Mouse (Mus musculus) embryonic facial prominence, embryonic 15.5 days (tissue): ENCODE measurements at regions not wholly inside any gene's neighbourhood (a gene's known extent, or its start where the extent isn't known, plus 50 kb on each side); places are given as distances from the start of the nearest gene placed in this dataset.

ENCODE experiments used
- ATAC-seq: fragments of 200-750 bp; cut with Nextera tagmentation; 2 replicates; pipeline ENCODE4 v1.8.0; 2017; ENCODE audit warnings: low read depth, moderate TSS enrichment; ENCODE audit not compliant: insufficient number of reproducible peaks, low FRiP score, low TSS enrichment
- H3K27ac ChIP-seq: fragments of 300-500 bp; sonication (generic); replicated peaks from 2 replicates; pipeline ENCODE4 v1.5.1; 2015; ENCODE audit warnings: mild to moderate bottlenecking, inconsistent platforms
- H3K27me3 ChIP-seq: fragments of 300-500 bp; sonication (generic); 2 replicates; pipeline ENCODE4 v1.6.1; 2015; ENCODE audit warnings: inconsistent platforms
- H3K36me3 ChIP-seq: fragments of 300-500 bp; sonication (generic); 2 replicates; pipeline ENCODE4 v1.6.1; 2015; ENCODE audit warnings: mild to moderate bottlenecking, inconsistent platforms
- H3K4me1 ChIP-seq: fragments of 300-500 bp; sonication (generic); 2 replicates; pipeline ENCODE4 v1.6.1; 2015; ENCODE audit warnings: inconsistent platforms
- H3K4me2 ChIP-seq: fragments of 300-500 bp; sonication (generic); replicated peaks from 2 replicates; pipeline ENCODE4 v1.6.1; 2015; ENCODE audit warnings: mild to moderate bottlenecking, inconsistent platforms
- H3K4me3 ChIP-seq: fragments of 300-500 bp; sonication (generic); replicated peaks from 2 replicates; pipeline ENCODE4 v1.5.1; 2015; ENCODE audit warnings: mild to moderate bottlenecking, inconsistent platforms
- H3K9ac ChIP-seq: fragments of 300-500 bp; sonication (generic); 2 replicates; pipeline ENCODE4 v1.6.1; 2015; ENCODE audit warnings: inconsistent platforms
- H3K9me3 ChIP-seq: fragments of 300-500 bp; sonication (generic); replicated peaks from 2 replicates; pipeline ENCODE4 v1.6.1; 2016; ENCODE audit warnings: inconsistent platforms
- WGBS: fragments of 180-500 bp; shearing (Covaris S2); methylation state at CpG from one replicate; pipeline ENCODE4 v1.1.7; 2015; 5-methylcytosine and 5-hydroxymethylcytosine counted together

GRCm38 (mm10) chr15:74347911-74348310 is 288.2 kb downstream of the Mroh4 start:
- no peaks in the 10 kb centered on the region for H3K36me3 ChIP-seq
- H3K4me2 ChIP-seq, result no peak overlapping the region
- no peaks in the 10 kb centered on the region for H3K27me3 ChIP-seq
- 25% methylated on average over 4 of the region's 4 CpGs for WGBS
- H3K4me3 ChIP-seq, result no peak overlapping the region
- no peaks in the 10 kb centered on the region for H3K4me1 ChIP-seq
- H3K27ac ChIP-seq, result no peak overlapping the region
- no peaks in the 10 kb centered on the region for H3K9me3 ChIP-seq
- no peak for ATAC-seq
- no peak overlapping the region for H3K9ac ChIP-seq

GRCm38 (mm10) chr15:74343591-74343990 is 292.6 kb downstream of the Mroh4 start:
- Histone ChIP-seq H3K36me3 (no peaks in the 10 kb centered on the region), H3K27me3 (no peaks in the 10 kb centered on the region), H3K9ac (no peak overlapping the region), H3K4me1 (no peaks in the 10 kb centered on the region), H3K4me3 (no peak overlapping the region), H3K27ac (no peak overlapping the region), H3K9me3 (no peaks in the 10 kb centered on the region), H3K4me2 (no peak overlapping the region)
- no peak for ATAC-seq
- WGBS, result 72% methylated on average over 6 of the region's 6 CpGs

DNA sequence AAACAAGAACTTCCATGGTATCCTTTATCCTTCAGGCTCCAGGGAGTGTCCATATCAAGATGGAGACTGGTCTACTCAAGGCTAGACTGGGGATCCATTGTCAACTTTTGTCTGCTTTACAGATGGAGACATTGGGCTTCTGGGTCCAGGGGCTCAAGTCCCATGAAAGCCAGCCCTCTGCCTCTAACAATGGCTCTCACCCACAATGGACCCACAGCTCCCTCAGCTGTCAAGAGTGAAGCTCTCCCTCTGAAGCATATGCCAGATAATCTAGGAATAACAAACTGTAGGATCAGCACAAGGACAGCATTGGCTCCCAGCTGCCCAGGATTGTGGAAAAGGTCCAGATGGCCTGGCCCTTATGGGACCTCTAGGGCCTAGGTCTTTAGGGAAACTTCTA is 302.3 kb downstream of the Mroh4 start:
- Histone ChIP-seq H3K27me3 (no peaks in the 10 kb centered on the region), H3K36me3 (no peaks in the 10 kb centered on the region)

GRCm38 (mm10) chr15:74330131-74330530 is 306.0 kb downstream of the Mroh4 start:
- WGBS, result 32% methylated on average over 3 of the region's 3 CpGs
- Histone ChIP-seq H3K4me3 (no peak overlapping the region), H3K9ac (no peak overlapping the region), H3K36me3 (no peaks in the 10 kb centered on the region), H3K4me2 (no peak overlapping the region), H3K4me1 (no peaks in the 10 kb centered on the region), H3K27me3 (no peaks in the 10 kb centered on the region), H3K27ac (no peak overlapping the region), H3K9me3 (no peaks in the 10 kb centered on the region)
- ATAC-seq, result no peak

More for the DNA sequence above, 302.3 kb downstream of the Mroh4 start:
- Histone ChIP-seq H3K4me3 (no peak overlapping the region), H3K27ac (no peak overlapping the region), H3K4me2 (no peak overlapping the region), H3K9ac (no peak overlapping the region), H3K4me1 (no peaks in the 10 kb centered on the region), H3K9me3 (no peaks in the 10 kb centered on the region)
- no peak for ATAC-seq

- no peak overlapping the region for H3K27ac ChIP-seq
- no peaks in the 10 kb centered on the region for H3K4me1 ChIP-seq
- H3K4me3 ChIP-seq, result no peak overlapping the region
- no peaks in the 10 kb centered on the region for H3K27me3 ChIP-seq
- H3K4me2 ChIP-seq, result no peak overlapping the region
- H3K9ac ChIP-seq, result no peak overlapping the region
- no peaks in the 10 kb centered on the region for H3K9me3 ChIP-seq
- H3K36me3 ChIP-seq, result no peaks in the 10 kb centered on the region
- no peak for ATAC-seq
- 81% methylated on average over 14 of the region's 14 CpGs for WGBS
These were observed 306.9 kb downstream of the Mroh4 start for GRCm38 (mm10) chr15:74329221-74329620.

DNA sequence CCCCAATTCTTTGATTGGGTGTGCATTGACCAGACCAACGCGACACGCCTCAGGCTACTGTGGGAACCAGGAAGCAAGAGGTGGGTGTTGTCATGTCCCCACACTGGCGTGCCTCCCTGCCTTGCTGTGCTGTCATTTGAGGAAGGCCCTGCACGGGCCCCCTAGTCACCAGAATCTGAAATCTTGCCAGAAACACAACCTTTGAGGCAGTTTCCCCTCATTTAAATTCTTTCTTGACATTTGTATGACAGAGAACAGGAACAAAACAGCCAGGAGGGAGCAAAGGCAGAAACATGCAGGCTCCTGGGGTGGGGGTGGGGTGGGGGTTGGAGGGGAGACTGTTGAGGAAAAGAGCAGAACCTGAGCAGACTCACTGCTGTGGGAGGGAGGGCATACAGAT is 309.5 kb downstream of the Mroh4 start:
- no peak for ATAC-seq
- no peaks in the 10 kb centered on the region for H3K4me1 ChIP-seq
- WGBS, result 57% methylated on average over 5 of the region's 5 CpGs
- no peak overlapping the region for H3K27ac ChIP-seq
- H3K9me3 ChIP-seq, result no peaks in the 10 kb centered on the region
- no peak overlapping the region for H3K4me3 ChIP-seq
- H3K4me2 ChIP-seq, result no peak overlapping the region
- no peaks in the 10 kb centered on the region for H3K36me3 ChIP-seq
- no peak overlapping the region for H3K9ac ChIP-seq
- H3K27me3 ChIP-seq, result no peaks in the 10 kb centered on the region

- Histone ChIP-seq H3K4me1 (no peaks in the 10 kb centered on the region), H3K9me3 (no peaks in the 10 kb centered on the region), H3K27me3 (no peaks in the 10 kb centered on the region), H3K36me3 (no peaks in the 10 kb centered on the region), H3K9ac (no peak overlapping the region), H3K4me2 (no peak overlapping the region), H3K4me3 (no peak overlapping the region), H3K27ac (no peak overlapping the region)
- WGBS, result 47% methylated on average over 9 of the region's 9 CpGs
- ATAC-seq, result no peak
These were observed 310.6 kb downstream of the Mroh4 start for GRCm38 (mm10) chr15:74325543-74325942.

DNA sequence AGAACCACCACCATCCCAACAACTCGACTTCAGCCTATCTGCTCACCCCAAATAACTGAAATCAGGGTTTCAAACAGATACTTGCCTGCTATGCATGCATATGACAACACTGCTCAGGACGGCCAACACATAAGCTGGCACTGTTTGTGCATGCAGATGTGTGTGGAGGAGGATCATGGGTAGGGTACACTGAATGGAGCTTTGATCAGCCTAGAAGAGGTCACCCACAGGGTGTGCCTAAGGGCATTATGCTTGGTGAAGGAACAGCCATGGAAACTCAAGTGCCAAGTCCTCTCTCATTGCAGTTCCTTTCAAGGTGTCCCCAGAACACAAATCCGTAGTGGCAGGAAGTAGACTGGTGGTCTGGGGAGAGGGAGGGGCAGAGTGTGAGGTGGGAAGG is 316.7 kb downstream of the Mroh4 start:
- Histone ChIP-seq H3K4me1 (0 out of 2 replicates have a peak, but pooled peaks cover 4% of the 10 kb centered on the region), H3K9ac (no peak overlapping the region), H3K36me3 (no peaks in the 10 kb centered on the region), H3K4me3 (no peak overlapping the region), H3K9me3 (no peaks in the 10 kb centered on the region), H3K27me3 (no peaks in the 10 kb centered on the region), H3K4me2 (no peak overlapping the region), H3K27ac (no peak overlapping the region)
- WGBS, result 49% methylated on average over 3 of the region's 3 CpGs
- ATAC-seq, result no peak

DNA sequence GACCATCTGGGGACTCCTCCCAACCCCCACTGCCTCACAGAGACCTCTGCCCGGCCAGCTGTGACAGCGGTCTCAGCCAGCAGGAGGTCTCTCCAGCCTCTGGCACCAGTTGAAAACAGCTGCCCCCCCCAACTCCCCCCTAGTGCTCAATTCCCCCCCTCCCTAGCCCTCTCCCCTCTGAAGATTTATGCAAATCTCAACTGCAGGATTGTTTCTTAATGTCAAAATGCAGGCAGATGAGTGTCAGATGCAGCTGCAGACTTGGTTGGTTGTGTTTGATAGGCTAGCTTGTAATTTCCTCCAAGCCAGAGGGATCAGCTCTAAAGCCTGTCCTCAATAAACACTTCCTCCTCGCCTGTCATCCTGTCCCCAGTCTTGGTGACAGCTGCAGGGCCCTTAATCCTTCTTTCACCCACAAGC is 317.7 kb downstream of the Mroh4 start:
- 23% methylated on average over 3 of the region's 3 CpGs for WGBS

GRCm38 (mm10) chr15:74311082-74311481 is 325.1 kb downstream of the Mroh4 start:
- no peak overlapping the region for H3K4me3 ChIP-seq
- no peak overlapping the region for H3K9ac ChIP-seq
- no peak overlapping the region for H3K4me2 ChIP-seq
- WGBS, result 45% methylated on average over 3 of the region's 3 CpGs
- no peaks in the 10 kb centered on the region for H3K36me3 ChIP-seq
- no peak for ATAC-seq
- no peaks in the 10 kb centered on the region for H3K4me1 ChIP-seq
- H3K27me3 ChIP-seq, result no peaks in the 10 kb centered on the region
- no peaks in the 10 kb centered on the region for H3K9me3 ChIP-seq
- H3K27ac ChIP-seq, result no peak overlapping the region

More for the DNA sequence above, 317.7 kb downstream of the Mroh4 start:
- H3K27ac ChIP-seq, result no peak overlapping the region
- H3K9me3 ChIP-seq, result no peaks in the 10 kb centered on the region
- H3K36me3 ChIP-seq, result no peaks in the 10 kb centered on the region
- no peak overlapping the region for H3K4me2 ChIP-seq
- no peak; the same call in 1 of the 2 replicates for ATAC-seq
- no peak overlapping the region for H3K4me3 ChIP-seq
- no peak overlapping the region for H3K9ac ChIP-seq
- H3K4me1 ChIP-seq, result 0 out of 2 replicates have a peak, but pooled peaks cover 4% of the 10 kb centered on the region
- H3K27me3 ChIP-seq, result no peaks in the 10 kb centered on the region

- Histone ChIP-seq H3K9me3 (no peaks in the 10 kb centered on the region), H3K4me3 (no peak overlapping the region), H3K36me3 (no peaks in the 10 kb centered on the region), H3K4me1 (no peaks in the 10 kb centered on the region), H3K27ac (no peak overlapping the region), H3K9ac (no peak overlapping the region), H3K27me3 (no peaks in the 10 kb centered on the region), H3K4me2 (no peak overlapping the region)
- ATAC-seq, result no peak
- WGBS, result 90% methylated on average over 5 of the region's 5 CpGs
These were observed 329.6 kb downstream of the Mroh4 start for GRCm38 (mm10) chr15:74306543-74306942.

- Histone ChIP-seq H3K4me2 (no peak overlapping the region), H3K9ac (no peak overlapping the region), H3K27ac (no peak overlapping the region), H3K27me3 (no peaks in the 10 kb centered on the region), H3K4me1 (peaks cover 16% of the 10 kb centered on the region; the same call in 1 of the 2 replicates), H3K4me3 (no peak overlapping the region), H3K36me3 (no peaks in the 10 kb centered on the region), H3K9me3 (no peaks in the 10 kb centered on the region)
- ATAC-seq, result no peak
- 55% methylated on average over 8 of the region's 8 CpGs for WGBS
These were observed 339.9 kb downstream of the Mroh4 start for GRCm38 (mm10) chr15:74296277-74296676.
